Mouse (Mus musculus) embryo, embryonic 11 days (tissue): Measurements from ENCODE around the gene Rev1.
"Not testable (repeated sequence)": the region's sequence is repeated elsewhere in the genome, so short reads cannot be mapped to it uniquely, and the experiment has no call there.

Source experiments
- DNase-seq: peaks from one replicate; pipeline ENCODE4 v3.0.0-alpha.2; 2015

Gene Rev1

DNA sequence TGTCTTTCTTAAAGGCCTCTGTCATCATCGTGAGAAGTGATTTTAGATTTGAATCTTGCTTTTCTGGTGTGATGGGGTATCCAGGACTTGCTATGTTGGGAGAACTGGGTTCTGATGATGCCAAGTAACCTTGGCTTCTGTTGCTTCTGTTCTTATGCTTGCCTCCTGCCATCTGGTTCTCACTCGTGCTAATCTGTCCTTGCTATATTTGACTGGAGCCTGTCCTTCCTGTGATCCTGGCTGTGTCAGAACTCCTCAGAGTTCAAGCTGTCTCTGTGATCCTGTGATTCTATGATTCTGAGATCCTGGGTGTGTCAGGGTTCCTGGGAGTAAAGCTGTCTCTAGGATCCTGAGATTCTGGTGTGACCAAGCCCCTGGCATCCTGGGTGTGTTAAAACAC, 67.4 kb downstream of the Rev1 start:
- not testable (repeated sequence) for DNase-seq

DNA sequence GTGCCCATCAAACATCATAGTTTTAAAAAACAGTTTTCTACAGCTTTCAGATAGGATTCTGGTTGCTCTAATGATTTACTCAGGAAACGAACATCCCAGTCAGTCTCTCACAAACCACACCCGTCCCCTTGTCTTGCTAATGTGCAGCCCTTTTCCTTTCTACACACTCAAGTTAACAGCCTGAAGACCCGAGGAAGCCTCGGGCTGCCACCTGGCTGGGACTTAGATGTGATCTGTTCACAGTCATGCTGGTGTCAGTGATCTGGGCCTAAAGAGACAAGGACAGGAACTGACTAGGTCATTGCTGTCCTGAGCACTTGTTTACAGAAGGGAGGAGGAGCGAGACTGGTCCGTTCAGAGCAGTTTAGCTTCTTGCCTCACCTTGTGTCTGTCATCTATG, 71.2 kb downstream of the Rev1 start:
- DNase-seq = no peak

DNA sequence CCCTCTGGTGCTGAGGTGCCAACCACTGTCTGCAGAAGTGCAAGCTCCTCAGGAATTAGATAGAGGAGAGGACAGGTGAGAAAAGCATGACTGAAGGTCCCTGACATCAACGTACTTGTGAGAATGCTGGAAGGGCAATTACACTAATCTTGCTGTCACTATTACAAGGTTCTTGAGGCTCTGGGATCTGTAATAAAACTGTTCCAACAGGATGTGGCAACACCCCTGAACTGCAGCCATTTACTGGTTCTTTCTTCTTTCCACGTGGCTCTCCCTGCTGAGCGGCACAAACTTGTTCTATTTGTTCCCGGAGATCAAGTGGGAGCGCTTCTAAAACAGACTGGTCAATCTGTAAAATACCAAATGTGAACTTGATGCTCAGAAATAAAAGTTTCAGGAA, 74.4 kb downstream of the Rev1 start:
- no peak for DNase-seq

DNA sequence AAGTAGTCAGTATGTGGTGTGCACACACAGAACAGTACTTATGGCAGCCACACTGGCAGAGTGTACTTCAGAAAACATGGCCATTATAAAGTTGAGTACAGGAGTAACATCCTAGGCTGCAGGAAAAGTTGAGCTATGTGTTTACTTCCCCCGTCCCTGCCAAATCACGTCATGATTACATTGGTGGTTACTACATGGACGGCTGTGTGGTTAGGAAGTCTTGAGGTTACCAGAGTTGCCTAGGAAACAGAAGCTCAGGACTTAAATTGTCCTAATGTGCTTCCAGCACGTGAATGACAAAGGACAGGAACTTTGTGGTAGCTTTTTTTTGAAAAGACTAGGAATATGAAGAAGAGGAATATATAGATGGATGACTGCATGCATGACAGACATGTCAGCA, 80.0 kb downstream of the Rev1 start:
- no peak for DNase-seq

DNA sequence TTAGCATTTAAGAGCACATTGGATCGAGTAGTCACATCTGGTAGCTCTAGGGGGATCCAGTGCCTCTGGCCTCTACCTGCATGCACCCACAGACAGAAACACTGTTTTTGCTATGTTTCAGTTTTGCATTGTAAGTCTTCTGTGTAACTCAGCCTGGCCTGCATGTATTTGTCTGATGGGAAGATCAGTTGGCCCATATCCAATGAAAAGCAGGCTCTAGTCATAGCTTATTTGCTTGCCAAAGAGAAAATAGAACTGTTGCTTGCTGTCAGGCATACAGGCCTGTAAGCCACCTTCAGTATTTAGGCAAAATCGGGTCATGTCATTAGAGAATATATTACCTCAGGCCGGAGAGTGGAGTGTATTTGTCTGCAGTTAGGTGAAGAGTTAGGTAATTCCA, 81.5 kb downstream of the Rev1 start:
- DNase-seq = no peak

DNA sequence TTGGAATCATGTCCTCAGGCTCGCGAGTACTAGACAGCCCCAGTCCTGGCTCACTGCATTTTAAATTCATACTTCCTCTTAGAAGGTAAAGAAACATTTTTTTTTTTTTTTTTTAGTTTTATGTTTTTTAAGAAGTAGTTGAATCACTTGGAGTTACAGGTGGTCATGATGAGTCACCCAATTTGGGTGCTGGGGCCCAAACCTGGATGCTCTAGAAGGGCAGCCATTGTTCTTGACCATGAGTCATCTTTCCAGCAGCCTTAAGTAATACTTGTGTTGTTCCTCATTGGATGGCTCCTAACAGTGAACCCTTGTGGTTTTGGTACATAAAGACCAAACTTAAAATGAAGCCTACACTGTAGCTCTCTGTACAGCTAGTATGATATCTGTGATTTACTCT, 90.7 kb downstream of the Rev1 start:
- DNase-seq = no peak

DNA sequence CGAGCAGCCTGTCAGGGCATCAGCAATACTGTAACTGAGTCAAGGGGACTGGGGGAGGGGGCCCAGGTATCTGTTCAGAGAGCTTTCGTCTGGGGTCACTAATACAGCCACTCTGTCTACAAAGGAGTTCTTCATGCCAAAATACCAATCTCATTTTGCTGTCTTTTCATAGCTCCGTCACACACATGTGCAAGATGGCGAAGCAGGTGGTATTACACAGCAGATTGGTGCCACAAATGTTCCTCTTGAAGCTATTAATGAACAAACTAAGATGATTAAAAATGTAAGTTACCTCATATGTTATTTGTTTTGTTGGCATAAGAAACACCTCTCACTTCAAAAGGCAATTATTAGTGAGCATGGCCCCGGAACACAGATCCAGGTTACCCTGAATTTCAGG, 92.2 kb downstream of the Rev1 start:
- DNase-seq = no peak

DNA sequence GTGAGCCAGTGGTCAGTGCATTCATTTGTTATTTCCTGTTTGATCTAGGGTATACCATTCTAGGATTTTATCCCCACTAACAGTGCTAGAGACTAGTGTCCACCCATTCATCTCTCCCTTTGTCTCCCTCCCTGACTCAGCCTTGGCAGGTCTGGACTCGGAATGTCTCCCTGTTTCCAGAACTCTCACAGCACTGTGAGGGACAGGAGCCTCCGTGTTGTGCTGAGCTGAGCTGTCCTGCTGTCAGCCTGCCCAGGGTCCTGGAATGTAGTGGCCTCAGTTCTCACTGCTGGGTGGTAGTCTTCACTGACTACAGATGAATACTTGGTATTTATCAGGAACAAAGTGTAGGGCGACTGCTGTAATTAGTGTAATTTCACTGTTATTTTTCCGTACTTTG, 94.1 kb downstream of the Rev1 start:
- DNase-seq = no peak

DNA sequence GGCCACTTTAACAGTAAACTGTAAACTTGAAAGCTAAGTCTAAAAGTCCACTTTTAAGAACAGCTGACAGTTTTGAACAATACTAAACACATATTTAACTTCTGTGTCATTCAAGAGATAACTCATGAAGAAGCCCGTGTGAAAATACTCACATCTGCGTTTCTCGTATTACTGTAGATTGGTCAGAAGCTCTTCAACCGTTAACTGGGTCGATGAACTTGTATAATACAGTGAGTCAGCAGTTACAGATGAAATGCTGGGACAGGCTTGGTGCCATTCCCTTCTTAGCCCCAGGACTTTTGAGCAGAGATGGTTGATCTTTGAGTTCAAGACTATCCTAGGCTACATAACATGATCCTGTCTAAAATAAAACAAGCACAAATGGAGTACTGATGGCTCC, 98.2 kb downstream of the Rev1 start:
- DNase-seq = no peak

DNA sequence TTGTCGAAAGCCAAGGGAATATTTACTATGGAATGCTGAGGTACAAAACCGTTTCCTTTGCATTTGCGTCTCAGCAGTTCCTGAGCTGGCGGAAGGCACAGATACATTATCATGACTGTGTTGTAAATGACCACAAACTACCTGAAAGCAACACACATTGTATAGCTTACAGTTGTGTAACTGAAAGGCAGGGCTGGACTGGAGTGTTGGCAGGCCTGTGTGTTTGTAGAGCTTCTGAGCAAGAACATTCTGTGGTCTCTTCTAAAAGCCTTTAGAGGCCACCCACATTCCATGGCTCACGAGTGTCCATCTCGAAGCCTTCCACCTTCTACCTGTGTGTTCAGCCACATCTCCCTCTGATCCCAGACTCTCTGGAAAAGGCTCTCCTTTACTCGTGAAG, 102.3 kb downstream of the Rev1 start:
- no peak for DNase-seq

DNA sequence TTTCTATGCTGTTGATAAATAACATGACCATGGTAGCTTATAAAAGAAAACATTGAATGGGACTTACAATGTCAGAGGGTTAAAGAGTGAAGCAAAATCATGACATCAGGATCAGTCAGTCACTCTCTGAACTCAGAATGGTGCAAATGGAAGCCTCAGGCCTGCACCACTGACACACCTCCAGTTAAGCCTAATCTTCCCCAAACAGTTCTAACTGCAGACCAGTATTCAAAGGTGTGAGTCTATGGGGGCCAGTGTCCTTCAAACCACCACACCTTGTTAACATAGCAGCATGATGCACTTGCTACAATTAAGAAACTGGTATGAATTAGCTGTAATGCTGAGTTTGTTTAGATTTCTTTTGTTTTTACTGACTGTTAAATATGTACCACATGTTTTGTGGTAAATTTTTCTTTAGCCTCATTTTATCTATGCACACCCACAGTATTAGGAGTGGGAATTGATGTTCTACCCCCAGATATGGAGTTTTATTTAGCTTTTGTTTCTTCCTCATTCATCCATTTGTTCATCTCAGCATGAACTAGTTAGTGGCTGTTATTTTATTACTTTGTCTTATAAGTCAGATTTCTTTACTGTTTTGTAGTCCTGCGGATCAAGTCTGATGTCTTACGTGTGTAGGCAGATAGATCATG, 114.9 kb downstream of the Rev1 start:
- no peak for DNase-seq

DNA sequence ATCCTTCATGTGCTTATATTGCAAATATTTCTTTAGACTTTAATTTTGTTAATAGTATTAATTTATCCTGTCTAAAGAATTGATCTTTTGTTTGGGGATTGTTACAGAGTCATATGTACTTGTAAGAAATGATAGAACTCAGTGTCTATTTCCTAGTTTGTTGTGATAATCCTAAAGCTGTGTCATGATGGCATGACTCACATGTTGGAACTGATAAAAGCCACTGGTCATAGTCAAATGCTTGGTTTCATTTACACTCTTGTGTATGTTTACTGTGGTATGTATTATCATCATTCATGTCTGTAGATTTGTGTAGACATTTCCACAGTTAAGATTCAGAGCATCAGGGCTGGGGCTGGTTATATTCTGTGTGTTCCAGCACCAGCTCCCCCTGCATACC, 117.1 kb downstream of the Rev1 start:
- no peak for DNase-seq

DNA sequence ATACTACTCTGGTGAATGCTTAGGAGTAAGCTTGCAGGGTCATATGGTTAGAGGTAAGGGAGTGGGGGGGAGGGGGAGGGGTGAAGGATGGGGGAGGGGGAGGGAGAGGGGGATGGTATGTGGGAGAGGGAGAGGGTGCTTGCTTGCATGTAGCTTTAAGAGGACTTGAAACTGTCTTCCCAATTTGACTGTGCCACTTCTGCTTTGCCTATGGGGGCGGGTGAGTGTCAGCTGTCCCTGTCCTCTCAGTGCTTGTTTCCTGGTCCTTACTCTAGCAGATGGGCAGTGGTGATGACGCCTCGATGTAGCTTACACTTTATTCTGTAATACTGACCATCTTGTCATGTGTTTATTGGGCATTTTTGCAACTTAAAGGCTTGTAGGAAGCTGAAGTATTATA, 117.5 kb downstream of the Rev1 start:
- DNase-seq = no peak

DNA sequence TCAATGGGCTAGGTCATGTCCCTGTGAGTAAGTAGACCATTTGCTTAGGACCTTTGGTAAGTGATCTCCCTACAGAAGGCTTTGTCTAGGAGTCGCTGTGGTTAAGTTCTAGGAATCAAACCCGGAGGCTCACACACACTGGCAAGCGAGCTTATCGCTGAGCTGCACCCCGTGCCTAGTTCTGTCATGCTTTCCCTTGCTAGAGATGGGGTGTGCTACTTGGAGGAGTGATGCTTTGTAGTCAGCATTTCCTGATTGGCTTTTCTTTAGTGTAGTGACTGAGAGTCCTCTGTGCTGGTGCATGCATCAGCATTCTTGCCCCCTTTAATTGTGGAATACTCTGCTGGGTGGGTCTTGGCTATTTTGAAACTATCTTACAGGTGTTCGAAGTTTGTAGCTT, 118.0 kb downstream of the Rev1 start:
- no peak for DNase-seq

DNA sequence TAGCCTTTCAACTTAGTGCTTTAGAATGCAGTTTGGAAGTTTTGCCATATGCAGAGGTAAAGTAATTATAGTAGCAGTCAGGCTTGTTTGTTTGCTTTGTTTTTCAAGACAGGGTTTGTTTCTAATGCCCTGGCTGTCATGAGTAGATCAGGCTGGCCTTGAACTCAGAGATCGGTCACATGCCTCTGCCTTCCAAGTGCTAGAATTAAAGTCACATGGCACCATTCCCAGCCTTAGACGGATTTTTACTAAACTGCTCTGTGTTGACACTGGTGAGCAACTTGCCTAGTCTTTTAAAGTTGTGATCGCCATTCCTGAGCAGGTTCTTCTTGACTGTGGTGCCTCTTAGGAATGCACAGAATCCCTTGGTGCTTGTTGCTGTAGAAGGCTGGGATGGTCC, 122.9 kb downstream of the Rev1 start:
- DNase-seq = no peak

DNA sequence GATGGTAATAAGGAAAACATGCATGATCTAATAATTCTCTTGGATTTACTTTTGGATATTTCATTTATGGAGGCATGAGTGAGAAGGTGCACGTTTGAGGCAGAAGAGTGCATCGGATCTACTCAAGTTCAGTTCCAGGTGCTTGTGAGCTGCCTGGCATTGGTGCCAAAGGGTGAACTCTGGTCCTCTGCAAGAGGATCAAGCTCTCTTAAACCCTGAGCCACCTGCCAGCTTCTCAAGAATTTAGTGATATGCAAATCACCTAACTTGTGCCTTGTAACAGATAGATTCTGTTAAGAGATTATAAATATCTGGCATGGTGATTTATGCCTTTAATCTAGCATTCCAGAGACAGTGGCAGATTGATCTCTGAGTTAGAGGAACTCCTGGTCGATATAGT, 126.6 kb downstream of the Rev1 start:
- no peak for DNase-seq
